Mouse (Mus musculus) limb, embryonic 12.5 days (tissue): ENCODE data around the gene Deaf1. TPM values are rescaled to one million over a fixed set of nuclear protein-coding genes. Genes with fewer than 3 reads are reported as not detected.
A peak's percentile ranks its signal among the peaks of the same experiment; 100 is the strongest.

ENCODE experiments used
- ATAC-seq: fragments of 200-750 bp; cut with Nextera tagmentation; 2 replicates; pipeline ENCODE4 v1.8.0; 2017; ENCODE audit warnings: low read depth, moderate TSS enrichment; ENCODE audit not compliant: insufficient number of reproducible peaks, insufficient read depth, low FRiP score, low TSS enrichment
- H3K27ac ChIP-seq: fragments of 300-500 bp; sonication (generic); 2 replicates; pipeline ENCODE4 v1.5.1; 2016; ENCODE audit warnings: mild to moderate bottlenecking, moderate library complexity
- H3K27me3 ChIP-seq: fragments of 300-500 bp; sonication (generic); 2 replicates; pipeline ENCODE4 v1.6.1; 2016; ENCODE audit warnings: mild to moderate bottlenecking, moderate library complexity
- H3K36me3 ChIP-seq: fragments of 300-500 bp; sonication (generic); 2 replicates; pipeline ENCODE4 v1.6.1; 2016; ENCODE audit warnings: mild to moderate bottlenecking, moderate library complexity
- H3K4me1 ChIP-seq: fragments of 300-500 bp; sonication (generic); replicated peaks from 2 replicates; pipeline ENCODE4 v1.6.1; 2016
- H3K4me2 ChIP-seq: fragments of 300-500 bp; sonication (generic); 2 replicates; pipeline ENCODE4 v1.6.1; 2016; ENCODE audit warnings: mild to moderate bottlenecking, moderate library complexity
- H3K4me3 ChIP-seq: fragments of 300-500 bp; sonication (generic); replicated peaks from 2 replicates; pipeline ENCODE4 v1.5.1; 2016; ENCODE audit warnings: mild to moderate bottlenecking
- H3K9ac ChIP-seq: fragments of 300-500 bp; sonication (generic); replicated peaks from 2 replicates; pipeline ENCODE4 v1.6.1; 2016; ENCODE audit warnings: mild to moderate bottlenecking, moderate library complexity
- H3K9me3 ChIP-seq: fragments of 300-500 bp; sonication (generic); 2 replicates; pipeline ENCODE4 v1.6.1; 2016; ENCODE audit warnings: mild to moderate bottlenecking, moderate library complexity
- WGBS: fragments of 180-500 bp; shearing (Covaris S2); methylation state at CpG from one replicate; pipeline ENCODE4 v1.1.7; 2016; 5-methylcytosine and 5-hydroxymethylcytosine counted together
- polyA plus RNA-seq: library from polyadenylated mRNA; unstranded; fragments of >200 nt; fragmentation: Nextera tagmentation; extraction: Ambion mirVana; gene quantifications from 2 replicates; pipeline ENCODE4 v1.2.1, GENCODE M21; 2016

The Deaf1 gene
- polyA plus RNA-seq, 1 experiment from 2014 or later: 61.8 TPM

DNA sequence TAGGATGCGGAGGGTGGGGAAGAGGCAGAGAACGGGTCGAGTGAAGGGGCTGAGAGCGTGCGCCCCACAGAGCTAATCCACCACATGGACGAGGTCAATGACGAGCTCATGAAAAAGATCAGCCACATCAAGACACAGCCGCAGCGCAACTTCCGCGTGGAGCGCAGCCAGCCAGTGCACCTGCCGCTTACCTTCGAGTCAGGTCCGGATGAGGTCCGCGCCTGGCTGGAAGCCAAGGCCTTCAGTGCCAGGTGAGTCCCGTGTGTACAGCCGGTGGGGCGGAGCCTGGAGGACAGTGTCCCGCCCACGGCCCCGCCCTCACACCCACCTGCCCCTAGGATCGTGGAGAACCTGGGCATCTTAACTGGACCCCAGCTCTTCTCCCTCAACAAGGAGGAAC, 34.0 kb upstream of the Deaf1 start:
- Histone ChIP-seq H3K27me3 (peaks cover 53% of the 10 kb centered on the region), H3K9me3 (no peaks in the 10 kb centered on the region), H3K4me2 (peak overlapping the region; percentile 13; the same call in 1 of the 2 replicates), H3K4me1 (no peaks in the 10 kb centered on the region), H3K9ac (no peak overlapping the region), H3K4me3 (no peak overlapping the region), H3K27ac (no peak overlapping the region), H3K36me3 (no peaks in the 10 kb centered on the region)
- WGBS: 15% methylated on average over 24 of the region's 24 CpGs
- ATAC-seq: no peak

DNA sequence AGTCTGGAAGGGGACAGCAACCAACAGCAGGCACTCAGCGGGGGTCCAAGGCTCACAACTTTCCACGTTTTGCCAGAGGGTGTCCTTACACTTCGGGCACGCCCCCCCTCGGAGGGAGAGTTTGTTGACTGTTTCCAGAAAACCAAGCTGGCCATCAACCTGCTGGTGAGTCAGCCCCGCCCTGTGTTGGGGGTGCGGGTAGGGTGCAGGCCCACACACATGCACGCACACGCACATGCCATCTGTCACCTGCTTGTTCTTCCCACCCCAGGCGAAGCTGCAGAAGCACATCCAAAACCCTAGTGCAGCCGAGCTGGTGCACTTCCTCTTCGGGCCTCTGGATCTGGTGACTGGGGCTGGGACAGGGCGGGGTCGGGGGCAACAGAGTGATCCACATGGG, 29.5 kb upstream of the Deaf1 start:
- Histone ChIP-seq H3K4me3 (no peak overlapping the region), H3K27ac (no peak overlapping the region), H3K9ac (no peak overlapping the region), H3K4me1 (no peaks in the 10 kb centered on the region), H3K4me2 (no peak overlapping the region), H3K9me3 (no peaks in the 10 kb centered on the region), H3K27me3 (peaks cover 42% of the 10 kb centered on the region), H3K36me3 (no peaks in the 10 kb centered on the region)
- ATAC-seq: no peak
- WGBS: 75% methylated on average over 14 of the region's 14 CpGs

DNA sequence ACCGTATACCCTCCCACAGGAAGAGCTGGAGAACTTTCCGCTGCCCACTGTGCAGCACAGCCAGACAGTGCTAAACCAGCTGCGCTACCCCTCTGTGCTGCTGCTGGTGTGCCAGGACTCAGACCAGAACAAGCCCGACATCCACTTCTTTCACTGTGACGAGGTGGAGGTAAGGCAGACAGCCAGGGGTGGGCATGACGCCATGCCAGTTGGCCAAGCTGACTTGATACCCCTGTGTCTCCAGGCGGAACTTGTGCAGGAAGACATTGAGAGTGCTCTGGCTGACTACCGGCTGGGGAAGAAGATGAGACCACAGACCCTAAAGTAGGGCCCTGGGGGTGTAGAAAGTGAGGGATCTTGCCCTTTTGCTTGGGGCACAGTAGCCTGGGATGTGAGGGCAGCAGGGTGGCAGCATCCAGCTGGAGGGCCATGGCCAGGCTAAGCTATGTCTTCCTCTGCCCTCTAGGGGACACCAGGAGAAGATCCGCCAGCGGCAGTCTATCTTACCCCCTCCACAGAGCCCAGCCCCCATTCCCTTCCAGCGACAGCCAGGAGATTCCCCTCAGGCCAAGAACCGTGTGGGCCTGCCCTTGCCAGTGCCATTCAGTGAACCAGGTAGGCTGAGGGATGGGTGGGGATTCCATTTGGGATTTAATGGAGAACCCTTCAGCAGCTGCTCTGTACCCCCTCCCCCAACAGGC, 28.3 kb upstream of the Deaf1 start:
- no peak overlapping the region for H3K4me2 ChIP-seq
- 58% methylated on average over 12 of the region's 12 CpGs for WGBS
- ATAC-seq: no peak

DNA sequence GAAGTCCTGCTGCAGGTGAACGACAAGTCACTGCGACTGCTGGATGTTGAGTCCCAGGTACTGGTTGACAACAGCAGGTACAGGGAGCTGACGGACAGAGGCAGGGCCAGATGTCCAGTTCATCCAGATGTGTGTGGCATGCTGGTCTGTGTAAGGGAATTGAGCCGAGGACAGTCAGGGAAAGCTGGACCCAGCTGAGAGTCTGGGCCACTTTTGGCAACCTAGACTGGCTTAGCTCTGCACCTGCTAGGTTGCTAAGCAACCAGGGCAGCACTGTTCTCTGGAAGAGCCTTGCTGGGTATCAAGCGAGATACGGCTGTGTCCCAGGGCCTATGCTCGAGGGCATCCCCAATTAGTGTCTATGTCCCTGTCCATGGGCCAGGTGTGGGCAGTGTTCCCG, 27.6 kb upstream of the Deaf1 start:
- Histone ChIP-seq H3K4me3 (no peak overlapping the region), H3K9ac (no peak overlapping the region), H3K36me3 (no peaks in the 10 kb centered on the region), H3K9me3 (no peaks in the 10 kb centered on the region), H3K4me1 (no peaks in the 10 kb centered on the region), H3K4me2 (no peak overlapping the region), H3K27ac (no peak overlapping the region), H3K27me3 (peaks cover 22% of the 10 kb centered on the region)
- 78% methylated on average over 8 of the region's 8 CpGs for WGBS
- no peak for ATAC-seq

More for the DNA sequence above, 28.3 kb upstream of the Deaf1 start:
- Histone ChIP-seq H3K27ac (no peak overlapping the region), H3K4me1 (no peaks in the 10 kb centered on the region), H3K9me3 (no peaks in the 10 kb centered on the region), H3K4me3 (no peak overlapping the region), H3K9ac (no peak overlapping the region), H3K27me3 (peaks cover 30% of the 10 kb centered on the region), H3K36me3 (no peaks in the 10 kb centered on the region)

DNA sequence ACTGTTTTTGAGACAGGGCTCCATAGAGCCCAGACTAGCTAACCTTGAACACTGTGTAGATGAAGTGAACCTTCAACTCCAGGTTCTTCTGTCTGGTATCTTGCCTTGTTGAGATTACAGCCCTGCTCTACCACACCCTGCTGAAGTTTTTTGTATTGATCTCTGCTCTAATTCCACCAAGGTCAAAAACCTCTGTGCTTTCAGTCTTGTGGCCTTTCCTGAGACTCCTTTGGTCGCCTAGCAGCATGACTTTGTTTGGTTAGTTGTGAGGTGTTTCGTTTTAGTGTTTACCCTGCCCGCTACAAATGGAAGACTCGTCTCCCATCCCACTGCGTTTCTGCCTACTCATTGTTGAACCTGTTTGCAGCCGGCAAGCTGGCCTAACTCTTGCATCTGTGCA, 23.6 kb upstream of the Deaf1 start:
- Histone ChIP-seq H3K36me3 (no peaks in the 10 kb centered on the region), H3K9ac (no peak overlapping the region), H3K4me3 (no peak overlapping the region), H3K4me2 (no peak overlapping the region), H3K27ac (no peak overlapping the region), H3K9me3 (no peaks in the 10 kb centered on the region), H3K4me1 (no peaks in the 10 kb centered on the region), H3K27me3 (0 out of 2 replicates have a peak, but pooled peaks cover 4% of the 10 kb centered on the region)
- WGBS: 74% methylated on average over 6 of the region's 6 CpGs
- no peak for ATAC-seq

DNA sequence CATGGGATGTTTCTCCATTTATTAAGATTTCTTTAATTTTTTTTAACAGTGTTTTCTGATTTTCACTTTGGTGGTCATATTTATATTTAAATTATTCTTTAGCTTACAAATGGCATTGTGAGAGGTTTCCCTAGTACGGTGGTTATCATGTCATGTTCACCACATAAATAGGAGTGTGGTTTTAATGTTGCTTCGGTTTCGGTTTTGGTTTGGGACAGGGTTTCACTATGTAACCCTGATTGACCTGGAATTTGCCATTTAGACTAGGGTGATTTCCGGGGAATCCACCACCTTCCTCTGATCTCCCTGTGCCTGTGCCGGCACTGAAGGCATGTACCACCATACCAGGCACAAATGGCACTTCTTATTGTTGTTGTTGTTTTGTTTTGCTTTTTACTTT, 17.3 kb upstream of the Deaf1 start:
- no peaks in the 10 kb centered on the region for H3K9me3 ChIP-seq
- no peak overlapping the region for H3K4me3 ChIP-seq
- no peak overlapping the region for H3K9ac ChIP-seq
- no peak overlapping the region for H3K27ac ChIP-seq
- no peak for ATAC-seq
- H3K27me3 ChIP-seq: no peaks in the 10 kb centered on the region; the same call in 1 of the 2 replicates
- H3K4me2 ChIP-seq: no peak overlapping the region
- H3K4me1 ChIP-seq: no peaks in the 10 kb centered on the region
- no peaks in the 10 kb centered on the region for H3K36me3 ChIP-seq
- 87% methylated on average over 5 of the region's 5 CpGs for WGBS

DNA sequence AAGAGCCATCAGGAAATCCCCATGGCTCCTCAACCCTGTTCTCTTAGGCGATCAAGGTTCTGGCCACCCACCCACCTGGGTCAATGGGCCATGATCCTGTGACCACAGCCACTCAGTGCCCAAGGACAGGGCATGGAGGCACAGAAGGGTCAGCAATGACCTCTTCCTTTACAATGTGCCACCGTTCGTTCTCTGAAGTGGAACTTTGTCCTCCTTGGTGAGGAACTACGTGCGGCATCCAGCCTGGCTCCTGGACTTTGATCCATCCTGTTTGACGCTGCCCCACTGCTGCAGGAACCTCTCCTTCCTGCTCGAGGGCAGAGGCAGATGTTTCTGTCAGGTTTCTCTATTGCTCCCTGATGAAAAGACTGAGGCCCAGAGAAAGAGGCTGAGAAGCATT, 16.2 kb upstream of the Deaf1 start:
- H3K4me1 ChIP-seq: peaks cover 8% of the 10 kb centered on the region
- H3K4me3 ChIP-seq: no peak overlapping the region
- no peak overlapping the region for H3K4me2 ChIP-seq
- no peak overlapping the region for H3K27ac ChIP-seq
- H3K27me3 ChIP-seq: peaks cover 10% of the 10 kb centered on the region
- H3K36me3 ChIP-seq: no peaks in the 10 kb centered on the region
- ATAC-seq: no peak
- WGBS: 72% methylated on average over 7 of the region's 7 CpGs
- H3K9me3 ChIP-seq: no peaks in the 10 kb centered on the region
- H3K9ac ChIP-seq: no peak overlapping the region

DNA sequence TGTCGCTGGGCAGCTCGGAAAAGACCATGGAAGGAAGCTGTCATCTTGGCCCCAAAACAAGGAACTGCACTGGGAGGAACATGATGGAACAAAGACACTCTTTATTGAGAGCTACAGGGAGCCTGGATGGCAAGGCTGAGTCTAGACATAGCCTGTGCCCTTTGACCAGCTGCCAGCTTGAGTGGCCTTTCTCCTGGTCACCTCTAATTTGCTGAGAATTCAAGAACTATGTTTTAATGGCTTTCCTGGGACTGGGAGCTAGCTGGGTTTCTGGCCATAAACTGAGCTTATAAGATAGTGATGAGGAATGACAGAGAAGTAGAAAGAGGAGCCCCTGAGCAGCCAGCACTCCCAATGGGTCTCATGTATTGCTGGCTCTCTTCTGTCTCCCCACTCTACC, 15.7 kb upstream of the Deaf1 start:
- ATAC-seq: no peak
- H3K9ac ChIP-seq: no peak overlapping the region
- 84% methylated on average over 2 of the region's 2 CpGs for WGBS
- no peaks in the 10 kb centered on the region for H3K36me3 ChIP-seq
- H3K4me2 ChIP-seq: no peak overlapping the region
- no peaks in the 10 kb centered on the region for H3K9me3 ChIP-seq
- H3K27ac ChIP-seq: no peak overlapping the region
- H3K4me3 ChIP-seq: no peak overlapping the region
- peaks cover 13% of the 10 kb centered on the region for H3K4me1 ChIP-seq
- H3K27me3 ChIP-seq: peaks cover 15% of the 10 kb centered on the region

DNA sequence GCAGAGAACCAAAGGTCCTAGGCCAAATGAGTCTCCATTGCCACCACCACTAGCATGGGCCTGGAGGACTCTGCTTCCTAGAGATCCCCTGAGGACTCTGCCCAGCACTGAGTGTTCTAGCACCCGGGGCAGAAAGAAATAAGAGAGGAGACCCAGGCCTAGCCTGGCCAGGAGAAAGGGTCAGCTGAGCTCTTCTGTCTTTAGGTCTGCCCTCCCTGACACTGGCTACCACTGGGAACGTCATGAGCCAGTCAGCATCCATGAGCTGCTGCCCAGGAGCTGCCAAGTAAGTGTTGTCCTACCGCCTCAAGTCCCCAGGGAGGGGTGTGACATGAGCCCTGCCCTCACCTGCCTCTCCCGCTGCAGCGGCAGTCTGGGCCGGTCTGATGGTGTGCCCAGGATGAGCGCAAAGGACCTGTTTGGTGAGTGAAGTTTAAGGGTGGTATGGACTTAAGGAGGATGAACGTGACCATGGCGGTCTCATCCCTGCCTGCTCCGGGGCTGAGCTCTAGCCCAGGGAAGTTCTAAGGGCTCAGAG, 14.3 kb upstream of the Deaf1 start:
- peaks cover 25% of the 10 kb centered on the region for H3K27me3 ChIP-seq
- WGBS: 70% methylated on average over 10 of the region's 10 CpGs
- H3K4me1 ChIP-seq: peaks cover 16% of the 10 kb centered on the region
- H3K4me3 ChIP-seq: no peak overlapping the region
- H3K9ac ChIP-seq: no peak overlapping the region; the same call in 1 of the 2 replicates
- no peaks in the 10 kb centered on the region for H3K36me3 ChIP-seq
- ATAC-seq: no peak
- no peak overlapping the region for H3K4me2 ChIP-seq
- H3K27ac ChIP-seq: no peak overlapping the region
- no peaks in the 10 kb centered on the region for H3K9me3 ChIP-seq

DNA sequence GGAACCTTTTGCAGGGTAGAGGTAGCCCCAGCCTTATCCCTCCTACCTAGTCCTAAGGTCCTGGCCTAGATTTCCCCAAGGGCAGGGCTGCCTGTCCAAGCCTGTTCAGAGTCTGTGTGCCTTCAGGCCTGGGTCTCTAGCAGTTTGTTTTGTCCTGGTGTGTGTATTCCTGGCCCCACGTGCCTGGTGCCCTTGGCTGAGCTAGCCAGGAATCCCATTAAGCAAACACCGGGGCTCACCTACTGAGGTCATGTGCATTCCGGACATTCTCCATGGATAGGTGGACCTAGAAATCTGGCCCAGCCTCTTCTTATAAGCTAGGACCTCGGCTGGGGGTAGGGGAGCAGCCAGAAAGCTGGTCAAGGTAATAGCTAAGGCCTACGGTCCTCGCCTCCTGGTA, 13.0 kb upstream of the Deaf1 start:
- Histone ChIP-seq H3K36me3 (peaks cover 11% of the 10 kb centered on the region), H3K9ac (no peak overlapping the region; the same call in 1 of the 2 replicates), H3K4me3 (no peak overlapping the region), H3K27ac (no peak overlapping the region), H3K4me1 (peaks cover 16% of the 10 kb centered on the region), H3K27me3 (peaks cover 25% of the 10 kb centered on the region), H3K4me2 (no peak overlapping the region), H3K9me3 (no peaks in the 10 kb centered on the region)
- WGBS: 89% methylated on average over 6 of the region's 6 CpGs
- ATAC-seq: no peak

DNA sequence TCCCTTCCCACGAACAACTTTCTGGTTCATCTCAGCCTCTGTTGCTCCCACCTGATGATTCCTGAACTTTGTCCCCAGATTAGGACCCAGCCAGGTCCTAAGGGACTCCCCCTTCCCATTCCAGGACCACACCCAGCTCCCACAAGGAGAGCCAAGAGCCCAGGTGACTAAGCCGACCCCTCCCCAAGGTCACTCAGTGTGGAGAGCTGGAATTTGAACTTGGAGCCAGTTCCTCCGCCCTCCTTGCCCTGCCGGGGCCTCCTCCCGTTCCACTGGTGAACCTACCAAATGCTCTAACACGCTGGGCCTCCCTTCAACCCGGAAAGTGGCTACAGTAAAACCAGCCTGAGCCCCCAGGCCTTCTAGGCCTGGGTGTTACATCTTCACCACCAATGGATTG, 12.5 kb upstream of the Deaf1 start:
- Histone ChIP-seq H3K4me1 (peaks cover 16% of the 10 kb centered on the region), H3K9ac (no peak overlapping the region; the same call in 1 of the 2 replicates), H3K9me3 (no peaks in the 10 kb centered on the region), H3K4me3 (no peak overlapping the region), H3K36me3 (peaks cover 11% of the 10 kb centered on the region), H3K27me3 (peaks cover 25% of the 10 kb centered on the region), H3K27ac (no peak overlapping the region), H3K4me2 (no peak overlapping the region)
- WGBS: 74% methylated on average over 7 of the region's 7 CpGs
- no peak for ATAC-seq
